Mouse (Mus musculus) heart, embryonic 10.5 days (tissue): ENCODE results near the gene Ppwd1. TPM values are rescaled to one million over a fixed set of nuclear protein-coding genes. Genes with fewer than 3 reads are reported as not detected.
"Not testable (repeated sequence)": the region's sequence is repeated elsewhere in the genome, so short reads cannot be mapped to it uniquely, and the experiment has no call there.

ENCODE experiments used
- DNase-seq: peaks from one replicate; pipeline ENCODE4 v3.0.0-alpha.2; 2017; ENCODE audit warnings: low spot score
- H3K27ac ChIP-seq: fragments of 300-500 bp; sonication (generic); 2 replicates; pipeline ENCODE4 v1.5.1; 2016; ENCODE audit warnings: mild to moderate bottlenecking
- H3K27me3 ChIP-seq: fragments of 300-500 bp; sonication (generic); 2 replicates; pipeline ENCODE4 v1.6.1; 2016; ENCODE audit warnings: mild to moderate bottlenecking; ENCODE audit not compliant: poor library complexity, insufficient read depth, severe bottlenecking
- H3K36me3 ChIP-seq: fragments of 300-500 bp; sonication (generic); 2 replicates; pipeline ENCODE4 v1.6.1; 2016; ENCODE audit warnings: mild to moderate bottlenecking, moderate library complexity
- H3K4me1 ChIP-seq: fragments of 300-500 bp; sonication (generic); 2 replicates; pipeline ENCODE4 v1.6.1; 2016; ENCODE audit warnings: mild to moderate bottlenecking
- H3K4me3 ChIP-seq: fragments of 300-500 bp; sonication (generic); 2 replicates; pipeline ENCODE4 v1.5.1; 2016; ENCODE audit warnings: mild to moderate bottlenecking, moderate library complexity
- H3K9me3 ChIP-seq: fragments of 300-500 bp; sonication (generic); 2 replicates; pipeline ENCODE4 v1.6.1; 2016; ENCODE audit warnings: mild to moderate bottlenecking, moderate library complexity
- WGBS: fragments of 180-500 bp; shearing (Covaris S2); methylation state at CpG from one replicate; pipeline ENCODE4 v1.1.7; 2016; 5-methylcytosine and 5-hydroxymethylcytosine counted together
- polyA plus RNA-seq: library from polyadenylated mRNA; unstranded; fragments of >200 nt; fragmentation: Nextera tagmentation; extraction: Ambion mirVana; gene quantifications from 2 replicates; pipeline ENCODE4 v1.2.1, GENCODE M21; 2016

The Ppwd1 gene
- polyA plus RNA-seq = 10.6 and 11.3 TPM in 2 replicates

DNA sequence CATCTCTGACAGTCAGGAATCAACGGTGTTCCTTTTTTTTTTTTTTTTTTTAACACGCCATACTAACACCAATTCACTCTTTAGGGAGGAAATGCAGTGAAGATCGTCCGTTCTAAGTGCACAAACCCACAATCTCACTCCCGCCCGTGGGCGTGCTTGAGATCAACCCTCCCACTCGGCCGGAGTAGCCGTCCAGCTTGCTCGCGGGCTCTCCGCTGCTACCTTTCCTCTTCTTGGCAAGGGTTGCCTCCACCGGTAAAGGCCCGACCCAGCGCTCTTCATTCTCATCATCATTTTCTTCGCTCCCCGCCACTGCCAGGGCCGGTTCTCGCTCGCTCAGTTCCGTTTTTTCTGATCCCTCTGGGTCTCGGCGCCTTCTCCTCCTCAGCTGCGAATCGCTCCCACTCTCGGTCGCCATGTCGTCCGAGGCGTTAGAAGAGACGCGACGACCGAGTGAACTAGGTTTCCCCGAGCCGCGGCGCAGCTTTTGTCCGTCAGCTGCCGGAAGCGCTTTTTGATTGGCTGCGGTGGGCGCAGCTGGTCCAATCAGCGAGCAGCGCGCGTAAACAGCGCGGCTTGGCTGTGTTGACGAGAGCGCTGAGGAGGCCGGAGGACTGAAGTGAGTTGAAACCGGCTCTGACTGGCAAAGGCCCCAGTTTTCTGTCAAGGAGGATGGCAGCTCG is at the start of gene Ppwd1, which contains the start of gene Cenpk:
Gene Ppwd1 (minus strand): TSS at position 460 of the 683 bp plus-strand sequence.
Gene Cenpk (plus strand): TSS at position 228 of the 683 bp plus-strand sequence.
- DNase-seq = peak; percentile 98
- under 1% methylated on average over 55 of the region's 55 CpGs for WGBS
- Histone ChIP-seq H3K4me3 (peak within 1 kb of the TSS; percentile 78), H3K27me3 (no peaks in the 10 kb centered on the region), H3K27ac (peak within 1 kb of the TSS; percentile 97), H3K4me1 (peaks cover 12% of the 10 kb centered on the region), H3K9me3 (no peaks in the 10 kb centered on the region), H3K36me3 (peaks cover 10% of the 10 kb centered on the region; the same call in 1 of the 2 replicates)

GRCm38 (mm10) chr13:104258997-104259396 is 30.4 kb upstream of the Ppwd1 start:
- H3K27ac ChIP-seq = no peak overlapping the region
- H3K4me3 ChIP-seq = no peak overlapping the region
- no peak for DNase-seq
- H3K27me3 ChIP-seq = no peaks in the 10 kb centered on the region
- H3K4me1 ChIP-seq = no peaks in the 10 kb centered on the region
- H3K36me3 ChIP-seq = no peaks in the 10 kb centered on the region
- no peaks in the 10 kb centered on the region for H3K9me3 ChIP-seq
- 87% methylated on average over 3 of the region's 3 CpGs for WGBS

DNA sequence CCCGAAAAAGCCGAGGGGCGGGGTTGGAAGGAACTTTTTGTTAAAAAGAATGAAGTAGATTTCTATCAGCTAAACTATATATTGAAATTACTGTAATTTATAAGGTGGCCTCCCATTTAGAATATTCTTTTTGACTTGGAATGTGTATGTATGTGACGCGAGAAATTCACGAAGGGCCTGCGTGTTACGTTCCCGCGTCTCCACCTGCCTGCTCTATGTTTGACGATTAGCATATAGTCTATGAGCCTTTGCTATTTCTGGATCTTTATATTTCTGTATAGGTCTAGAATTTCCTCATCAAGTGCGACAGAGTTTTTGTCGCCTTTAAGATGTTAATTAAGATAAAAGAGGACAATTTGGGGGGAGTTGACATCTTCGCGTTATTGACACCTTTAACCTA is 538 bp upstream of the Ppwd1 start:
- Histone ChIP-seq H3K27me3 (no peaks in the 10 kb centered on the region), H3K4me3 (peak overlapping the region; percentile 78), H3K36me3 (peaks cover 13% of the 10 kb centered on the region; the same call in 1 of the 2 replicates), H3K9me3 (no peaks in the 10 kb centered on the region), H3K4me1 (peaks cover 12% of the 10 kb centered on the region), H3K27ac (peak overlapping the region; percentile 97)
- WGBS = 12% methylated on average over 15 of the region's 15 CpGs
- DNase-seq = no peak

GRCm38 (mm10) chr13:104227478-104227877 is 1.2 kb downstream of the Ppwd1 start:
- H3K27ac ChIP-seq = no peak overlapping the region
- no peaks in the 10 kb centered on the region for H3K27me3 ChIP-seq
- 62% methylated on average over 3 of the region's 3 CpGs for WGBS

GRCm38 (mm10) chr13:104204313-104204712 is 24.3 kb downstream of the Ppwd1 start:
- Histone ChIP-seq H3K4me1 (no peaks in the 10 kb centered on the region), H3K27ac (no peak overlapping the region)

More at GRCm38 (mm10) chr13:104227478-104227877, 1.2 kb downstream of the Ppwd1 start:
- Histone ChIP-seq H3K4me1 (peaks cover 12% of the 10 kb centered on the region), H3K4me3 (peak overlapping the region; percentile 78), H3K36me3 (peaks cover 10% of the 10 kb centered on the region), H3K9me3 (no peaks in the 10 kb centered on the region)
- DNase-seq = no peak

GRCm38 (mm10) chr13:104195891-104196290 is 32.8 kb downstream of the Ppwd1 start:
- H3K4me1 ChIP-seq, H3K27me3 ChIP-seq, DNase-seq, H3K9me3 ChIP-seq, H3K27ac ChIP-seq, H3K4me3 ChIP-seq: not testable (repeated sequence)
- H3K36me3 ChIP-seq = peaks cover 58% of the 10 kb centered on the region

More at GRCm38 (mm10) chr13:104204313-104204712, 24.3 kb downstream of the Ppwd1 start:
- H3K36me3 ChIP-seq = peaks cover 55% of the 10 kb centered on the region
- WGBS = 59% methylated on average over 1 of the region's 1 CpGs
- H3K27me3 ChIP-seq = no peaks in the 10 kb centered on the region
- no peak for DNase-seq
- no peaks in the 10 kb centered on the region for H3K9me3 ChIP-seq
- no peak overlapping the region for H3K4me3 ChIP-seq

- Histone ChIP-seq H3K4me1 (no peaks in the 10 kb centered on the region), H3K27ac (no peak overlapping the region), H3K36me3 (peaks cover 37% of the 10 kb centered on the region), H3K4me3 (no peak overlapping the region), H3K9me3 (no peaks in the 10 kb centered on the region), H3K27me3 (no peaks in the 10 kb centered on the region)
- no peak for DNase-seq
- 76% methylated on average over 4 of the region's 4 CpGs for WGBS
These were observed 41.3 kb downstream of the Ppwd1 start for GRCm38 (mm10) chr13:104187357-104187756.

- H3K4me3 ChIP-seq = peak overlapping the region; percentile 78
- peak overlapping the region; percentile 93 for H3K27ac ChIP-seq
- H3K27me3 ChIP-seq = no peaks in the 10 kb centered on the region
- WGBS = 16% methylated on average over 13 of the region's 13 CpGs
- no peaks in the 10 kb centered on the region for H3K9me3 ChIP-seq
- H3K4me1 ChIP-seq = peaks cover 14% of the 10 kb centered on the region
- DNase-seq = no peak
- H3K36me3 ChIP-seq = peaks cover 19% of the 10 kb centered on the region; the same call in 1 of the 2 replicates
These were observed 49.3 kb downstream of the Ppwd1 start for GRCm38 (mm10) chr13:104179176-104179888.

GRCm38 (mm10) chr13:104178650-104179121 is 50.0 kb downstream of the Ppwd1 start, which contains the start of gene Trim23:
Trim23 (plus strand) TSS chr13:104178797.
- under 1% methylated on average over 38 of the region's 38 CpGs for WGBS
- H3K9me3 ChIP-seq = no peaks in the 10 kb centered on the region
- H3K4me1 ChIP-seq = peaks cover 14% of the 10 kb centered on the region
- peak within 1 kb of the TSS; percentile 93 for H3K27ac ChIP-seq
- peak; percentile 99 for DNase-seq
- no peaks in the 10 kb centered on the region for H3K27me3 ChIP-seq
- H3K4me3 ChIP-seq = peak within 1 kb of the TSS; percentile 78
- peaks cover 18% of the 10 kb centered on the region; the same call in 1 of the 2 replicates for H3K36me3 ChIP-seq

DNA sequence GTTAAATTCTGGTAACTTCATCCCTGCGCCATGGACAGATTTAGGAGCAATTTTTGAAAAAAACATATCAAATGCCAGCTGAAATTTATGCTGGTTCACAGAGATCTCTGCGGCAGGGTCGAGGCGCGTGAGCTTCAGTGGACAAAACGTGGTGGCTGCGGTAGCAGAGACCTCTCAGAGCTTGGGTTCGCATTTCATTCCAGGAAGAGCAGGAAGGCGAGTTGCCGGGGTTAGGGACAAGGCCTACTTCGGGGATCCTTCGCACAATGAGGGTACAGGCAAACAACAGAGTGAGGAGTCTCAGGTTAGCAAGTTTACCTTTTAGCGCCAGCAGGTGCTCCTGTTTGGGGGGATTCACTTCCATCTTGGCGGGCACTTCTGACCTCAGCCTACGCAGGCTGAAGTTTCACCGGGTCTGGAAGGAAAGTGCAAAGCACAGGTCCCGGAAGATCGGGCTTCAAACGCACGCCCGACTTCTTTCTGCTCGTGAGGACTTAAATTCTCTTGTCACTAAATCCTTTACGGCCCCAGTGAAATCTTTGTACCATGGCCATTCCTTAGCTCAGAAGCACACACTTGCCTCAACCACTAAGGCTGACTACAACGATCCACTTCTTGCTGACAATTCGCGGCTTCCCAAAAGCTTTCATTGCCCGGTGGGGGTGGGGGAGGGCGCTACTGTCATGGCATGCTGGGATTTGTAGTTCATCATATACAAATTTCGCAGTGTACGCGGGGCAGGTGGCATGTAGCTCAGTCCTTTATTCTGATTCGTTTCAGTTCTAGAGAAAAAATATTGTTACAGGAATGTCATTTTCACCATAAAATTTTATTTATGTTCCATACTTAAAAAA is 50.6 kb downstream of the Ppwd1 start, which contains the start of gene Trappc13:
Gene Trappc13 (minus strand): TSS at position 674 of the 854 bp plus-strand sequence.
- peak within 1 kb of the TSS; percentile 78 for H3K4me3 ChIP-seq
- H3K36me3 ChIP-seq = peaks cover 15% of the 10 kb centered on the region; the same call in 1 of the 2 replicates
- under 1% methylated on average over 32 of the region's 32 CpGs for WGBS
- no peaks in the 10 kb centered on the region for H3K27me3 ChIP-seq
- H3K9me3 ChIP-seq = no peaks in the 10 kb centered on the region
- H3K4me1 ChIP-seq = peaks cover 14% of the 10 kb centered on the region
- H3K27ac ChIP-seq = peak within 1 kb of the TSS; percentile 93
- DNase-seq = peak; percentile 95

- DNase-seq = no peak
- H3K4me3 ChIP-seq = peak overlapping the region; percentile 78
- no peaks in the 10 kb centered on the region for H3K27me3 ChIP-seq
- WGBS = 72% methylated on average over 3 of the region's 3 CpGs
- H3K9me3 ChIP-seq = no peaks in the 10 kb centered on the region
- no peak overlapping the region for H3K27ac ChIP-seq
- H3K36me3 ChIP-seq = peaks cover 11% of the 10 kb centered on the region; the same call in 1 of the 2 replicates
- peaks cover 14% of the 10 kb centered on the region for H3K4me1 ChIP-seq
These were observed 51.8 kb downstream of the Ppwd1 start for GRCm38 (mm10) chr13:104176874-104177273.

DNA sequence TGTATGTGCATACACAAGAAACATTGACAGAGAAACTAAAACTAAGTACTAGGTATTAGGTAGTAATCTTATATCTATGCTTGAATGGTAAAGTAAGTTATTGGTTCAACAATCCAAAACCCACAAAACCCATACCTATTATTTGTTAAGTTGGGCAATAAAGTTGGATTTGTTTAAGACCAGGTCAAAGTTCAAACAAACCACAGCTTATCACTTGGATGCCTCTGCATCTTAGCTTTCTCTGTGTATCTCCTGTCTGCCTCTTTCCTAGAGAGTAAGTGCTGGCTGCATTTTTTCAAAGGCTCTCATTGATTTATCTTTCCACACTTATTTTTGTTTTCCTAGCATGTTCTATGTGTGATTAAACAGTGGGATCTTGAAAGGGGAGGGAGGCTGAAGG is 56.1 kb downstream of the Ppwd1 start:
- H3K36me3 ChIP-seq = peaks cover 22% of the 10 kb centered on the region

More for the DNA sequence above, 56.1 kb downstream of the Ppwd1 start:
- Histone ChIP-seq H3K27me3 (no peaks in the 10 kb centered on the region), H3K4me3 (no peak overlapping the region), H3K9me3 (no peaks in the 10 kb centered on the region), H3K27ac (no peak overlapping the region), H3K4me1 (peaks cover 9% of the 10 kb centered on the region)
- DNase-seq = no peak
